In the genomic region with DNA sequence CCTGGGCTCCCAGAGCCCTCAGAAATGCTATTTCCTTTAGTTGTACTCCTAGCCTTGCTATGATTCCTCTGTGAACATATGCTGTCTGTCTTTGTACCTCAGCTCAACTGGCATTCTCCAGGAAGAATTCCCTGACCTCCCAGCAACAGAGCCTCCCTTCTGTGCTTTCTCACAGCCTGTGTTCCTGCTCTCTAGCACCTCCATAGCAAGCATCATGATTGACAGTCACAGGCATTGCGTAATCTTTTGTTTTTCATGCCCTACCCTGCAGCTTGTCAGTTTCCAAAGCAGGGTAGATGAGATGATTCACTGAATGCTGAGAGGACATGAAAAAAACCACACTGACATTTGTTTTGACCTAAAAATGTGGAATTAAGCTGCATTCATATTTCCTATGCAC, we compare ENCODE assay signal across 19 mouse cellular contexts.
DNase-seq lines count a peak whose midpoint lies in the region; ATAC-seq and TF ChIP-seq lines count a peak whose summit lies in the region.
"Had no signal": no experiment of that assay in that cellular context is flagged by ENCODE, and none has a peak within 500 bp of the region (broad histone marks: within the 10 kb centered on the region; RNA-seq: fewer than 3 reads in every experiment).

No protein-coding gene starts in this region.

- H3K27me3 ChIP-seq in hindbrain, embryonic 12.5 days: no peaks in the 10 kb centered on the region
- H3K27me3 ChIP-seq in hindbrain, embryonic 13.5 days: no peaks in the 10 kb centered on the region
- no peaks in the 10 kb centered on the region for H3K27me3 ChIP-seq in midbrain, postnatal 0 days (ENCODE audit: insufficient read depth, low read length)
- H3K27me3 ChIP-seq in midbrain, embryonic 16.5 days (ENCODE audit: control insufficient read depth, insufficient read depth, low read depth, low read length): no peaks in the 10 kb centered on the region
- H3K27me3 ChIP-seq: heart, embryonic 15.5 days; lung, embryonic 15.5 days had no signal

- peak overlapping the region; percentile 5; the same call in 1 of the 2 replicates for H3K27ac ChIP-seq in hindbrain, embryonic 12.5 days
- no peak overlapping the region for H3K27ac ChIP-seq in hindbrain, embryonic 13.5 days
- H3K27ac ChIP-seq in midbrain, postnatal 0 days (ENCODE audit: low read depth, low read length): no peak overlapping the region
- no peak overlapping the region for H3K27ac ChIP-seq in midbrain, embryonic 16.5 days (ENCODE audit: low read length)
- H3K27ac ChIP-seq: embryonic facial prominence, embryonic 12.5 days; gastrocnemius, adult 2 months; heart, embryonic 15.5 days; kidney, postnatal 0 days; lung, embryonic 15.5 days; macrophage had no signal

- no peak overlapping the region for H3K9ac ChIP-seq in hindbrain, embryonic 12.5 days
- H3K9ac ChIP-seq in hindbrain, embryonic 13.5 days: no peak overlapping the region
- H3K9ac ChIP-seq in midbrain, postnatal 0 days (replicated peaks; ENCODE audit: low read length, poor library complexity, severe bottlenecking): no peak overlapping the region
- no peak overlapping the region for H3K9ac ChIP-seq in midbrain, embryonic 16.5 days (ENCODE audit: low read depth, low read length)
- H3K9ac ChIP-seq: embryonic facial prominence, embryonic 12.5 days; heart, embryonic 15.5 days; lung, embryonic 15.5 days had no signal

- TF ChIP-seq CTCF in midbrain, postnatal 0 days (IDR thresholded peaks at IDR 0.05): 0 out of 2 replicates have a peak, but pooled peaks have one; percentile 12
- TF ChIP-seq CTCF in brain, embryonic 14.5 days (IDR thresholded peaks at IDR 0.05; ENCODE audit: borderline replicate concordance, extremely low read depth, insufficient read depth, insufficient read length): no peak

- 50% methylated on average over 1 of the region's 1 CpGs for WGBS in hindbrain, embryonic 12.5 days
- 51% methylated on average over 1 of the region's 1 CpGs for WGBS in hindbrain, embryonic 13.5 days
- WGBS in midbrain, postnatal 0 days: 58% methylated on average over 1 of the region's 1 CpGs
- WGBS in midbrain, embryonic 16.5 days: 53% methylated on average over 1 of the region's 1 CpGs

- no peaks in the 10 kb centered on the region for H3K9me3 ChIP-seq in hindbrain, embryonic 12.5 days (replicated peaks)
- H3K9me3 ChIP-seq in hindbrain, embryonic 13.5 days: no peaks in the 10 kb centered on the region
- H3K9me3 ChIP-seq in midbrain, postnatal 0 days (ENCODE audit: low read length): no peaks in the 10 kb centered on the region
- no peaks in the 10 kb centered on the region for H3K9me3 ChIP-seq in midbrain, embryonic 16.5 days (replicated peaks; ENCODE audit: control insufficient read depth, low read length, poor library complexity, severe bottlenecking)
- H3K9me3 ChIP-seq: embryonic facial prominence, embryonic 12.5 days; heart, embryonic 15.5 days; lung, embryonic 15.5 days had no signal

- no peak for TF ChIP-seq POLR2A in brain, embryonic 14.5 days (IDR thresholded peaks at IDR 0.05; ENCODE audit: borderline replicate concordance, extremely low read depth, insufficient read depth, insufficient read length, poor library complexity, severe bottlenecking)

- no peak overlapping the region for H3K4me3 ChIP-seq in hindbrain, embryonic 12.5 days
- H3K4me3 ChIP-seq in hindbrain, embryonic 13.5 days: no peak overlapping the region
- H3K4me3 ChIP-seq in midbrain, postnatal 0 days (ENCODE audit: low read depth, low read length): no peak overlapping the region
- H3K4me3 ChIP-seq in midbrain, embryonic 16.5 days (ENCODE audit: low read depth, low read length): no peak overlapping the region
- H3K4me3 ChIP-seq: embryonic facial prominence, embryonic 12.5 days; gastrocnemius, adult 2 months; heart, embryonic 15.5 days; lung, embryonic 15.5 days had no signal

- peak; percentile 29 for DNase-seq in midbrain, postnatal 0 days (ENCODE audit: low spot score)
- DNase-seq in brain, embryonic 14.5 days (ENCODE audit: low read depth): peak; percentile 68
- DNase-seq in layer of hippocampus, postnatal 36 days: peak; percentile 37
- DNase-seq in kidney, postnatal 14 days: no peak
- DNase-seq: adrenal gland, adult 8-10 months; cerebellum, adult 8-10 months; gastrocnemius, adult 2 months; heart, adult 18-20 months; left cerebral cortex, postnatal 4 days; thymus, postnatal 25 days had no signal

- H3K36me3 ChIP-seq in hindbrain, embryonic 12.5 days: no peaks in the 10 kb centered on the region
- no peaks in the 10 kb centered on the region for H3K36me3 ChIP-seq in hindbrain, embryonic 13.5 days
- no peaks in the 10 kb centered on the region for H3K36me3 ChIP-seq in midbrain, postnatal 0 days (ENCODE audit: insufficient read depth, low read length)
- no peaks in the 10 kb centered on the region for H3K36me3 ChIP-seq in midbrain, embryonic 16.5 days (ENCODE audit: control insufficient read depth, insufficient read depth, low read length)
- H3K36me3 ChIP-seq: embryonic facial prominence, embryonic 12.5 days; heart, embryonic 15.5 days; lung, embryonic 15.5 days had no signal

- peaks cover 24% of the 10 kb centered on the region for H3K4me1 ChIP-seq in hindbrain, embryonic 12.5 days
- peaks cover 29% of the 10 kb centered on the region for H3K4me1 ChIP-seq in hindbrain, embryonic 13.5 days (replicated peaks)
- peaks cover 5% of the 10 kb centered on the region; the same call in 1 of the 2 replicates for H3K4me1 ChIP-seq in midbrain, postnatal 0 days (ENCODE audit: insufficient read depth, low read length)
- H3K4me1 ChIP-seq in midbrain, embryonic 16.5 days (ENCODE audit: control insufficient read depth, insufficient read depth, low read length): peaks cover 11% of the 10 kb centered on the region
- H3K4me1 ChIP-seq: lung, embryonic 15.5 days had no signal

- no peak overlapping the region for H3K4me2 ChIP-seq in hindbrain, embryonic 12.5 days (replicated peaks)
- H3K4me2 ChIP-seq in hindbrain, embryonic 13.5 days: no peak overlapping the region
- no peak overlapping the region for H3K4me2 ChIP-seq in midbrain, postnatal 0 days (ENCODE audit: low read depth, low read length, poor library complexity, severe bottlenecking)
- no peak overlapping the region for H3K4me2 ChIP-seq in midbrain, embryonic 16.5 days (ENCODE audit: low read length)
- H3K4me2 ChIP-seq: embryonic facial prominence, embryonic 12.5 days; heart, embryonic 15.5 days; lung, embryonic 15.5 days had no signal

- no peak for ATAC-seq in hindbrain, embryonic 12.5 days (ENCODE audit: low FRiP score)
- ATAC-seq in hindbrain, embryonic 13.5 days (ENCODE audit: low FRiP score): no peak
- ATAC-seq in midbrain, postnatal 0 days (ENCODE audit: low FRiP score): no peak
- no peak for ATAC-seq in midbrain, embryonic 16.5 days
- ATAC-seq: intestine, postnatal 0 days had no signal
